Mouse (Mus musculus) spleen, postnatal 10 days (tissue): ENCODE measurements around the gene Inpp5b.

ENCODE experiments used
- DNase-seq, 2 experiments: peaks; one replicate each; pipeline ENCODE4 v3.0.0; 2021 to 2022; ENCODE audit warnings: low spot score in 2 of 2

Inpp5b gene

GRCm38 (mm10) chr4:124765802-124766565, 24.3 kb downstream of the Inpp5b start:
- no peak for DNase-seq

- no peak for DNase-seq
These were observed 24.9 kb downstream of the Inpp5b start for GRCm38 (mm10) chr4:124766566-124766940.

GRCm38 (mm10) chr4:124768963-124769591, 27.4 kb downstream of the Inpp5b start:
- DNase-seq = peak; percentile 23 to 27

GRCm38 (mm10) chr4:124770624-124771023, 29.0 kb downstream of the Inpp5b start:
- DNase-seq = no peak

GRCm38 (mm10) chr4:124772125-124772524, 30.5 kb downstream of the Inpp5b start:
- no peak for DNase-seq

GRCm38 (mm10) chr4:124773449-124773848, 31.8 kb downstream of the Inpp5b start:
- no peak for DNase-seq

- DNase-seq = peak; percentile 24 to 27
These were observed 32.3 kb downstream of the Inpp5b start for GRCm38 (mm10) chr4:124773995-124774394.

GRCm38 (mm10) chr4:124774429-124774828, 32.8 kb downstream of the Inpp5b start:
- peak; percentile 53 to 62 for DNase-seq

- DNase-seq = no peak
These were observed 39.7 kb downstream of the Inpp5b start for GRCm38 (mm10) chr4:124781361-124781760.

GRCm38 (mm10) chr4:124782395-124782794, 40.7 kb downstream of the Inpp5b start:
- no peak for DNase-seq

GRCm38 (mm10) chr4:124783937-124784336, 42.3 kb downstream of the Inpp5b start:
- no peak for DNase-seq

GRCm38 (mm10) chr4:124790013-124790412, 48.4 kb downstream of the Inpp5b start:
- no peak for DNase-seq

- DNase-seq = no peak
These were observed 50.5 kb downstream of the Inpp5b start for GRCm38 (mm10) chr4:124792114-124792513.

- no peak for DNase-seq
These were observed 54.5 kb downstream of the Inpp5b start for GRCm38 (mm10) chr4:124796141-124796540.

- DNase-seq = no peak
These were observed 55.3 kb downstream of the Inpp5b start for GRCm38 (mm10) chr4:124796913-124797312.

- DNase-seq = peak; percentile 89 to 96
These were observed 60.1 kb downstream of the Inpp5b start, which contains the start of gene Mtf1 for GRCm38 (mm10) chr4:124801552-124802308. Gene Mtf1 (plus strand): TSS chr4:124802104.

- peak; percentile 92 to 98 for DNase-seq
These were observed 60.9 kb downstream of the Inpp5b start for GRCm38 (mm10) chr4:124802309-124803260.

- DNase-seq = no peak
These were observed 61.8 kb downstream of the Inpp5b start for GRCm38 (mm10) chr4:124803406-124803805.

- no peak for DNase-seq
These were observed 66.9 kb downstream of the Inpp5b start for GRCm38 (mm10) chr4:124808511-124808910.

- DNase-seq = no peak
These were observed 67.7 kb downstream of the Inpp5b start for GRCm38 (mm10) chr4:124809136-124809883.

GRCm38 (mm10) chr4:124810056-124810455, 68.4 kb downstream of the Inpp5b start:
- no peak for DNase-seq
